Mouse (Mus musculus): ENCODE results near the gene Mllt3. TPM values are rescaled to one million over a fixed set of nuclear protein-coding genes. Genes with fewer than 3 reads are reported as not detected.

Mllt3 gene
- polyA plus RNA-seq, 1 experiment, result 5.1 TPM

DNA sequence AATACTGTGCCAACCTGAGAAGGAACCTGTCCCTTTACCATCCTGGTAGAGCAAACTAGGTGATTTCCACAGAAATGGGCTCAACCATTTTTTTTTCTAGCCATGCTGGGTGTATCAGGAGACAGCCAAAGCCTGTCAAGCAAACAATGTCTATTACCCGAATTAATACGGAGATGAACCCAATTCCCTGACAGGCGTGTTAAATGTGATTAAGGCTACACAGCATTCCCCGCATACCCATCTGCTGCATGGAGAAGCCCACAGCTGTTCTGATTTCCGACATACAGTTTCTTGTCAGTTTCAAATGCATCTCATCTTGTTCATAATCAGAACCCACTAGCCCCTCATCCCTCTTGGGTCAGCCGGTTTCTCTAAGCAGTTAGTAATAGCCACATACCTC is 309.7 kb downstream of the Mllt3 start:
- TF ChIP-seq POLR2A (IDR thresholded peaks at IDR 0.05; ENCODE audit: low read depth, low read length), result no peak
- no peak for TF ChIP-seq CTCF (IDR thresholded peaks at IDR 0.05; ENCODE audit: extremely low read depth, insufficient read length, insufficient replicate concordance, low read depth, low read length)
- H3K4me1 ChIP-seq (ENCODE audit: control insufficient read depth, insufficient read depth, insufficient read length, low read length), result no peaks in the 10 kb centered on the region
- H3K27me3 ChIP-seq (ENCODE audit: control insufficient read depth, insufficient read depth, low read length), result no peaks in the 10 kb centered on the region
- WGBS, result 89% methylated on average over 6 of the region's 6 CpGs
- no peak overlapping the region for H3K4me3 ChIP-seq (ENCODE audit: low read depth, low read length)
- no peaks in the 10 kb centered on the region for H3K36me3 ChIP-seq (ENCODE audit: control insufficient read depth, insufficient read depth, low read length)
- no peak overlapping the region for H3K27ac ChIP-seq (ENCODE audit: insufficient read depth, low read depth, low read length)

Other genes starting within 250 kb of the Mllt3 start
- gene Focad, start 61.3 kb upstream of the Mllt3 start, polyA plus RNA-seq (2012; rRNA removed), result 2.2 TPM in 2 replicates